Mouse (Mus musculus) embryo, embryonic 10.5 days (tissue): ENCODE results near the gene Hspa12b.
A peak's percentile ranks its signal among the peaks of the same experiment; 100 is the strongest.
"Not testable (repeated sequence)": the region's sequence is repeated elsewhere in the genome, so short reads cannot be mapped to it uniquely, and the experiment has no call there.

Experiments
- DNase-seq: peaks from one replicate; pipeline ENCODE4 v3.0.0-alpha.2; 2015; ENCODE audit warnings: low spot score

The Hspa12b gene

DNA sequence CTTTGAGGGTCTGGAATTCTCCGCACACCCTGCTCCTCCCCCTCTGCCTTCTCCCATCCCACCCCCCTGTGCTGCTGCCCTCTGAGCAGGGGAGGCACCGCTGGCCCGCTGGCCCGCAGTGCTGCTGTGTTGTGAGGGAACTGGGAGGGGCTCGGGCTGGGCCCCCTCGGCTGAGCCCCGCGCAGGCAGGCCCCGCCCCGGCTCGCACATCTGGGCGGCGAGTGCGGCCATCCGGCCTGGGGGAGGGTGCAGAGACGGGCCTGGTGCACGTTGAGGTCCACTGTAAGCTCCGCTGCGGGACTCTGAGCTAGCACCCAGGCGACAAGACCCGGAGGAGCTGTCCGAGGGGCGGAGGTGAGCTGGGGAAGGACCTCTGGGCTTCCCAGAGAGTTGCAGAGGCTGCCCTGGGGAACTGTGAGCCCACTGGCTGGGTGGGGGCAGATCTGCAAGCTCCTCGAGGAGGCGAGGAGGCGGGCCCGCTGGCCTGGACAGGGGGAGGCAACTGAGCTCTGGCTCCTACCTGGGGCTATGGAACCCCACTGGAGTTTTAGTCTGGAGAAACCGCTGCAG, at the start of gene Hspa12b:
Gene Hspa12b (plus strand): TSS at position 120 of the 570 bp plus-strand sequence.
- DNase-seq, result peak; percentile 80

- DNase-seq, result no peak
These were observed 46.6 kb upstream of the Hspa12b start for GRCm38 (mm10) chr2:131080507-131080906.

DNA sequence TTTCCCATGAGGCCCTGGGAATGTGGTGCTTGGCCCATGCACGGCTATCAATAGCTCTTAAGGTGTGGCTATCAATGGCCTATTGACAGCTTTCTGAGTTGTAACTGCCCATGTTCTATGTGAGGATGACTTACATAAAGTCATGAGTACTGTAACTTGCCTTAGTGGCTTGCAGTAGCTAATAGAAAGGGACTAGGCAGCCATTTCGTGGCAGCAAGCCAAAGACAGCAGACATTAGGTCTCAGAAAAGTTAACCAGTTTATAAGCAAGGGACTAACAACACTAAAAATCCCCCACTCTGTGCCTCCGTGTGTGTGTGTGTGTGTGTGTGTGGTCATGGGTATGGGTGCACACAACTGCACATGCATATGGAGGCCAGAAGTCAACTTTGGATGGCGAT, 42.9 kb upstream of the Hspa12b start:
- no peak for DNase-seq

DNA sequence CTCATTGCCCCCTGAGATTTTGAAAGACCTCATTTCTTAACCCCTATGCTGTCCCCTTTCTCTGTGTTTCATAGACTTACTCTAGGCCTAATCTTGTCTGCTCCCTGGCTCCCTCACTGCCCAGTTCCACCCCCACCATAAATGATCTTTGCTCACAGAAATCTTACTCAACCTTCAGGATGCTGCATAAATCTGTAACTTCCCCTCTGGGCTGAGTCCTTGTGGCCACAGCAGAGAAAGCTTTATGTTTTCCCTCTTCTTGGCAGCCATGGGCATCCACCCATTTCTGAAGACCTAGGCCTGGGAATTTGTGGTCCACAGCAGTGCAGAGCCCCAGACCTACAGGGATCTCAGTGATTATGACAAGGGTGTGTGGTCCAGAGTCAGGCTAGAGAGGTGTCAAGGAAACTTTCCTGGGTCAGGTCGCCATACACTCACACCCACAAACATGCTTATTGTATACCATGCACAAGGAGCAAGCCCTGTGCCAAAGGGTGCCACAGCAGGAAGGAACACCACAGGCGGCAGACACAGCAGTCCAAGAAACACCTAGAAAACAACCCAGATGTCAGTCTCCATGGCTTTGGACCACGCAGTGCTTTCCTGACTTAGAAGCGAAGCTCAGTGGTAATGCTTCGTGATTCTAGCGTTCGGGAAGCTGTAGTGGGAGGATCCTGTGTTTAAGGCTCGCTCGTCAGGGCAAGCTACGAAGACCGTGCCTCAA, 40.3 kb upstream of the Hspa12b start, which contains the start of gene Siglec1:
Gene Siglec1 (minus strand): TSS at position 99 of the 724 bp plus-strand sequence.
- no peak for DNase-seq

- no peak for DNase-seq
These were observed 38.5 kb upstream of the Hspa12b start for GRCm38 (mm10) chr2:131088581-131088980.

DNA sequence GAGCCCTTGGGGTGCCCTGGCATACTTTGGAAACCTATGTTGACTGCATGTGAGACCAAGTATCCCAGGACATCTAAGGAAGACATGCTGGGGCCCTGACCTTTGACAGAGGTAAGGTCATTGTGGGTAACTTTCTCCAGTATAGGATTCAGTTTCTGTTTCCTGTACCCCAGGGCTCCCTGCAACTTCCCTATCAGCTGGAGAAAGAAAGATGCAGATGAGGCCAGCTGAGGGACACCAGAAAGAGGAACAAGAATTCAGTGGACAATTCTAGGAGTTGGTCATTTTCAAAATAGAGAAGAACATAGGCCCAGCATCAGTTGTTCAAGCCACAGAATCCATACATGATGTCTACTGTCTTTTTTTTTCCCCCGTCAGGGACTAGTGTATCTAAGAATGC, 37.4 kb upstream of the Hspa12b start:
- DNase-seq, result no peak

- DNase-seq, result no peak
These were observed 36.2 kb upstream of the Hspa12b start for GRCm38 (mm10) chr2:131090852-131091251.

DNA sequence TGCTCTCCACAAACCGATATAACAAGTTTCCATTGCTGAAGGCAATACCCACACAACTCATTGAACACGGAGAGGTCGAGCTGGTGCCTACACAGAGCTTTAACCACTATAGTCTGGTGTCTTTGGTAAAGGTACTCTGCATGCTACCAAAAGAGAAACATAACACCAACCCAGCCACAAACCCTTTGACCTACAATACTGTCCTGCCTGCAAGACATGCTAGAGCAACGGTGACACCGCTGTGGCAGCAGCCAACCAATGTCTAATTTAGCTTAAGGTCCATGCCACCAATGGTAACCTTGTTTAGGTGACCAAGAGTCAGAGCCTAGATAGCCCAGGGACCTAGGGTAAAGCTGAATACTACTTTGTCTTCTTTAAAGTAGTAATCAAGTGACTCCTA, 33.5 kb upstream of the Hspa12b start:
- no peak for DNase-seq

DNA sequence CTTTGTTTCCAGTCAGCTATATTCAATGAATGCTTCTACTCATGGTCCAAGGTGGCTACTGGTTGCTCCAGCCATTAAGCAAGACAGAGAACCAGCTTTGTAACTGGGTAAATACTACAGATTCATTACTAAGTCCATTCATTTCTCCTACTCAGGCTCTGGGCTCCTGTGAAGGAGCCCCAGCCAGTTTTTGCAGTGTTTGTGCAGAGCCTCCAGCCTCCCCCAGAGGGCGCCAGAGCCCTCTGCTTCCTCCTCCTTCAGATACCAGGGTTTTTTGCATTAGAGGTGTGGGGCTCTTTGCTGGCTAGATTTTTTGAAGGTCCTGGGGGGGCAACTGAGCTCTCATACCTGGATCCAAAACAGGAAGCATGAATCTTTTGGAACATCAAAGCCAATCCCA, 32.3 kb upstream of the Hspa12b start:
- peak; percentile 86 for DNase-seq

GRCm38 (mm10) chr2:131096101-131096795, 30.8 kb upstream of the Hspa12b start:
- peak; percentile 78 for DNase-seq

DNA sequence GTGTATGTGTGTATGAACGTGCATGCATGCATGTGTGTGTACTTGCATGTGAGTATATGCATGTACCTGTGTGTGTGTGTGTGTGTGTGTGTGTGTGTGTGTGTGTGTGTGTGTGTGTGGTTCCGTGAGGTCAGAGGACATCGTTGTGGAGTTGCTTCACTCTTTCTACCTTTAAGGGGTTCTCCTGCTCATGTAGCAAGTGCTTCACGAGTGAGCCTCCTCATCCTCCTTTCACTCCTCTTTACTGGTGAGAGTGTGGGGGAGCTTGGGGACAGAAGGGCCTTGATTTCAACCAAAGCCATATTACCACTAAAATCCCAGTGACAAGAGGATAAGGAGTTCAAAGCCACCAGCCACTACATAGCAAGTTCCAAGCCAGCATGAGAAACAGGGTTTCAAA, 30.0 kb upstream of the Hspa12b start:
- peak; percentile 9 for DNase-seq

DNA sequence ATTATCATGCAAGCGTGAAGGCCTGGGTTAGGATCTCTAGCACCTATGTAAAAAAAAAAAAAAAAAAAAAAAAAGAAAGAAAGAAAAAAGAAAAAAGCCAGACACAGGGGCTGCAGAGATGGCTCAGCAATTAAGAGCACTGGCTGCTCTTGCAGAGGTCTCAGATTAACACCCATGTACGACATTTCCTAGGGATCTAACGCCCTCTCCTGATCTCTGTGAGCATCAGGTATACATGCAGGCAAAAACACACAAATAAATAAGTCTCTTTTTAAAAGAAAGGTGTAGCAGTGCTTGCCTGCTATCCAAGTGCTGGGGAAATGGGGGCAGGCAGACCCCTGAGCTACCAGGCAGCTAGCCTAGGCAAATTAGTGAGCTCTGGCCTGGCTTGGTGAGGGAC, 25.6 kb upstream of the Hspa12b start:
- DNase-seq, result no peak

DNA sequence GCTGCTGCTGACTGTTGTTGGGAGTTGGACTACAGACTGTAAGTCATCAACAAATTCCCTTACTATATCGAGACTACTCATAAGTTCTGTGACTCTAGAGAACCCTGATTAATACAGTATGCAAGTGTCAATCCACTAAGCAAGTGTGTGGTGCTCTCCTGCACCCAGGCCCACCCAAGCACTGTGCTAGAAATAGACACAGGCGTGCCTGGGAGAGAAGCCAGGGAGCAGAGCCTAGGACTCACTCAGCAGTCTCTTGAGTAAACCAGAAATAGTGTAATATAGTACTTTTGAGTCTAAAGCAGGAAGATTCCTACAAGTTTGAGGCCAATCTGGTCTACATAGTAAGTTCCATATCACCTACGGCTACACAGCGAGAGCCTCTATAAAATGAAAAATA, 23.1 kb upstream of the Hspa12b start:
- DNase-seq, result no peak

DNA sequence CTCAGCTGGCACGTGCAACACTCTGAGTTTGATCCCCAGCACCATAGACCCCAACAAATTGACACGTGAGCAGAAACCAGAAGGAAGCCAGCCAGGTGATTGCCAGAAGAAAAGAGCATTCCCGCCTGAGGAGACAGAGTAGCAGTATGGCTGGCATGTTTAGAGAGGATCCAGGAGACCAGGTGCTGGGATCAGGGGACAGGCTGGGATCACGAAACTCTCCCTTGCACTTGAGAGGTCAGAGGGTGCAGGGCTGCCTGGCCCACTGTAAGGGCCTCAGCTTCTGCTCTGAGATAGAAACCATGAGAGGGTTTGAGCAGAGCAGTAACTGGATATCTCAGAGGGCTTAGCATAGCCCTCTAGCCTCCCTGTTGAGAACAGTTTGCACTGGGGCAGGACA, 22.0 kb upstream of the Hspa12b start:
- DNase-seq, result not testable (repeated sequence)

DNA sequence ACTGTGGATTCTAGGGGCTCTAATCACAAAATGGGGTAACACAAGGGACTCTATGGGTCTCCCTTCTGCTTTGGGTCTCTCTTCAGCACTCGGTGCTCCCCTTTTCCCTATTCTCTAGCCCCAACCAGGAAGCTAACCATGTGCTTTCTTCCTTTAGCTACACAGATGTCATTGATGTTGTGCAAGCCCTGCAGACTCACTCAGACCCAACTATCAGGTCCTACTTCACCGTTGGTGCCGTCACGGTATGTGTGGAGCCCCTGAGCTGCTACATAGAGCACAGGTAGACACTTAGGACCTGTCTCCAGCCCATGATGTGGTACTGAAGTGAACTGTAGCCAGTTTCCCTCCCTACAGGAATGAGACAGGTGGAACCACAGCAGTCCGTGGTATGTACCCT, 21.1 kb upstream of the Hspa12b start:
- DNase-seq, result no peak

DNA sequence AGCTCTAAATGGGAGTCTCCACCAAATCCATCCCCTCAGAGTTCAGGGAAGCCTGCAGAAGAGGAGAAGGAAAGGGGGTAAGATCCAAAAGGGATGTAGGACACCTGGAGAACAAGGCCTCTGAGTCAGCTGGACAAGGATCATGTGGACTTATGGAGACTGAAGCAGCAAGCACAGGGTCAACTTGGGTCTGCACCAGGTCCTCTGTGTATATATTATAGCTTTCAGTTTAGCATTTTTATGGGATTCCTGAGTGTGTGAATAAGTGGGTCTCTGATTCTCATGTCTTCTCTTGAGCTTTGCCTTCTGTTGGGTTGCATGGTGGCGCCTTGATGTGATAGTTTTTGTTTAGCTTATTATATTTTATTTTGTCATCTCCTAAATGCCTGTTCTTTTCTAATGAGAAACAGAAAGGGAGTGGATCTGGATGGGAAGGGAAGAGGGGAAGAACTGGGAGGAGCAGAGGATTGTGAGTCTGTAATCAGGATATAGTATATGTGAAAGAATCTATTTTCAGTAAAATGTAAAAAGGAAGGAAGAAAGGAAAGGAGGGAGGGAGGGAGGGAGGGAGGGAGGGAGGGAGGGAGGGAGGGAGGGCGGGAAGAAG, 8.0 kb upstream of the Hspa12b start:
- DNase-seq, result no peak

GRCm38 (mm10) chr2:131124166-131124565, 2.9 kb upstream of the Hspa12b start:
- no peak for DNase-seq

DNA sequence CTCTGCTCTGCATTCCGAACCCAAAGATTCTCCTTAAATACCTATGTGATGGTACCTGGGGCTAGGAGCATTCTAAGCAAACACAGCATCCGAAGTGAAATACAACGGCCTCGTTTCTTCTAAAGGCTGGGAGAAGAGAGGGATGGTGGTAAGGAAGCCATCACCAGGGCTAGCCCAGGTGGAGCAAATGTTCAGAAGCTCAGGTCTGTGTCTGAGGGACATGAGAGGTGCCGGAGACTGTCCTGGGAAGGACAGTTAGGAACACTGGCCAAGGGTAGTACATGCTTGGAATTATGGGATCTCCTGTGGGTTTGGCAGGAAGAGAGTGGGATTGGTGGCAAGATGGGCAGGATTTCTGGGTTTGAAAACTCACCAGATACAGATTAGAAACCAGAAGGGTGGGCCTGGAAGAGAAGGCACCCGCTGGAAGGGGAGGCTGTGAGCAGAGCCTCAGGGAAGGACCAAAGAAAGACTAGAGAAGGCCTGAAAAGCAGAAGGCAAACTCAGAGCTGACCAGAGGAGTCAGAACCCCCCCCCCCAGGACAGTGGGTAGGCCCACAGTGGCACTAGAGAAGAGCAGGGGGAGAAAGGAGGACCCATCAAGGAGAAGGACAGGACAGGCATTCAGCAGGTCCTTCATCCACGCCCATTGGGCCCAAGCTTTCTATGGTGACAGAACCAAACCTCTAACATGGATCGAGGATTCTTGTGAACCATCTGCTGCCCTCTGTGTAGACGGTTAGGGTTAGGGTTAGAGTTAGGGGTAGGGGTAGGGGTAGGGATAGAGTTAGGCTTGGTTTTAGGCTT, 1.7 kb upstream of the Hspa12b start:
- DNase-seq, result no peak

DNA sequence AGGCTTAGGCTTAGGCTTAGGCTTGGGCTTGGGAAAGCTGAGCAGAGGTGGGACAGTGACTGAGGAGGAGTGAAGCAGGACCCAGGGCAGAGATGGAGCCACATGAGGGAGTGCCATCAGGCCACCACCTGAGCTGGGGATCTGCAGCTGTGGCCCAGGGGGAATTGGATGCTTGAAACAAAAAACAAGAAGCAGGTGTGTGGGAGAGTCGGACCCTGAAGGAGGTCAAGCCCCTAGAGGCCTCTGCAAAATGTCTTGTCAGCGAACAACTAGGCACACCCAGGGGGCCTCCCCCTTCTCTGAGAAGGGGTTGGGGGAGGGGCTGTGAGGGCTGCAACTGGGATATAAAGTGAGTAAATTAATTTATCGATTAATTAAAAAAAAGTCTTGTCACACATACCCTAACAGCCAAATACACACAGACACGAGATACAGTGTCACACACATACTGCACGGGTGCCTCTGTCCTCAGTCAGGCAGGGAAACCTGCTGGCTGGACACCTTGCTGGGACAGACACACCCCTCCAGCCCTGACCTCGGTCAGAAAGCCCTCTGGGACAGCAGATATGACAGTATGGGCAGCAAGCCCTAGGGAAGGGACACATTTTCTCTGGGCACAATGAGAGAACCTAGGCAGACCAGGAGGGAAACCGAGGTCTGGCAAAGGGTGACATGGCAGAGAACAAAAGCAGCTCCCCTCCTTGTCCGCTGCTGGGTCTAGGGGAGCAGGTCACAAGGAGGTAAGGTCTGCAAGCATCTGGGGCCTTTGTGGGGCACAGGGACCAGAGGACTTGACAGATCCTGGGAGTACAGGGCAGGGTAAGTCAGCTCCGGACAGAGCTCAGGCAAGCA, 890 bp upstream of the Hspa12b start:
- no peak for DNase-seq

GRCm38 (mm10) chr2:131128211-131128610, 1.1 kb downstream of the Hspa12b start:
- no peak for DNase-seq

DNA sequence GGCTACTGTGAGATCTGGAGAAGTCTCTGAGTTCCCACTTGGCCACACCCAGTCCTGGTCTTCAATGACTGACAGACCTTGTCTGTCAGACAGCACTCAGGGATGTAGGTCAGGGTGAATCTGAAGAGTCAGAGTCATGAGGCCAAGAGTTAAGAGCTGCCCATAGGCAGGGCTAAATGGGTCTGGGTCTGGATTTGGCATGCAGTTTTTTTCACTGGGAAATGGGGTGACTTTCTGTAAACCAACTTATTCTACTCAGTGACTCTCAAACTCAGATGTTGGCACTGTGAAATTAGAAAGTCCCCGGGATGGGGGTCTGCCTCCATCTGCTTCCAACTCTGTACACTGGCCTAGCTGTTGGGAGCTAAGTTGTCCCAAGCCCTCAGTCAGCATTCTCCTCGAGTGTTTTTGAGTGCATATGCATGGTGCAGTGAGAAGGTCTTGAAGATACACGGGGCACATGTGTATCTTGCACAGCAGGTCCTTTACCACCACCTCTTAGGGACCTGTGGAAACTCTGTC, 1.6 kb downstream of the Hspa12b start:
- no peak for DNase-seq
